Mouse (Mus musculus): ENCODE results near the gene Hspg2. TPM values are rescaled to one million over a fixed set of nuclear protein-coding genes. Genes with fewer than 3 reads are reported as not detected.
A peak's percentile ranks its signal among the peaks of the same experiment; 100 is the strongest.
"Not testable (repeated sequence)": the region's sequence is repeated elsewhere in the genome, so short reads cannot be mapped to it uniquely, and the experiment has no call there.

Hspg2 gene
- polyA plus RNA-seq, 1 experiment from 2014 or later: 4.1 TPM

DNA sequence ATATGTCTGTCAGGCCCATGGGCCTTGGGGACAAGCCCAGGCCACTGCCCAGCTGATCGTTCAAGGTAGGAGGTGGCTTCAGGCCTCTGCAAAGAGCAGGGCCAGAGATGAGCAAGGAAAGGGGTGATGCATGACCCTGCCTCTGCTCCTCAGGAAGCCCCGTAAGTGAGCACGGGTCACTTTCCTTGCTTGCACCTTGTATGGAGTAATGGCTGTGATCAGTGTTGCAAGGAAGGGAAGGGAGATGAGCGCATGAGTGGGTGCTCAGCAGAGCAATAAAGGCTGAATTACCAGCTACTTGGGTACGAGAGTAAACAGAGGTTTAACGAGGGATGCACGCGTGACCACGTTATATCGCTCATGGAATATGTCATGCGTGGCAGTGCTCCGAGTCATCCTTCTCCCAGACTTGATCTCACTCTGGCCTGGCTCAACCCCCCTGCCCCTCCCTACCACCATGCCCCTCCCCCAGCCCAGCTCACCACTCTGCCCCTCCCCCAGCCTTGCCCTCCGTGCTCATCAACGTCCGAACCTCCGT, 88.2 kb downstream of the Hspg2 start:
- no peak for DNase-seq (ENCODE audit: low spot score)

DNA sequence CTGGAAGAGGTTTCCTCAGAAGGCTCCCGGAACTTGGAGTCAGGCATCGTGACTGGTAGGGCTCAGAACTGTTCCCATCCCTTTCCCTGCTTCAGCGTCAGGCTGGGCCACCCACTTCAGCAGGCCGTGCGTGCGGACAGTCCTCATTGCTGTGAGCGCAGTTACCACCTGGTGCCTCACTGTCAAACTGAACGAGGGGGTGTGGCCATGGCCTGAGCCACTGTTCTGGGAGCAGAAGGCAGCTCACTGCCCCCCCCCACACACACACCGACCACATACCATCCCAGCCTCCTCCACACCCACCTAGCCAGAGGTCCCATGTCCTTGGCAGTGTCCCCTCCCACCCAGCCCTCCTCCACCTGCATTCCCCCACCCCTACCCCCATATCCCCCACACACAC, 101.3 kb downstream of the Hspg2 start:
- no peak for DNase-seq (ENCODE audit: low spot score)

GRCm38 (mm10) chr4:137574469-137574868, 105.9 kb downstream of the Hspg2 start, which contains the start of gene Ldlrad2:
TSS of gene Ldlrad2 (minus strand) at chr4:137574569.
- DNase-seq (ENCODE audit: low spot score): no peak

- no peak for DNase-seq (ENCODE audit: low spot score)
Measured at GRCm38 (mm10) chr4:137577486-137577885, 108.9 kb downstream of the Hspg2 start.

DNA sequence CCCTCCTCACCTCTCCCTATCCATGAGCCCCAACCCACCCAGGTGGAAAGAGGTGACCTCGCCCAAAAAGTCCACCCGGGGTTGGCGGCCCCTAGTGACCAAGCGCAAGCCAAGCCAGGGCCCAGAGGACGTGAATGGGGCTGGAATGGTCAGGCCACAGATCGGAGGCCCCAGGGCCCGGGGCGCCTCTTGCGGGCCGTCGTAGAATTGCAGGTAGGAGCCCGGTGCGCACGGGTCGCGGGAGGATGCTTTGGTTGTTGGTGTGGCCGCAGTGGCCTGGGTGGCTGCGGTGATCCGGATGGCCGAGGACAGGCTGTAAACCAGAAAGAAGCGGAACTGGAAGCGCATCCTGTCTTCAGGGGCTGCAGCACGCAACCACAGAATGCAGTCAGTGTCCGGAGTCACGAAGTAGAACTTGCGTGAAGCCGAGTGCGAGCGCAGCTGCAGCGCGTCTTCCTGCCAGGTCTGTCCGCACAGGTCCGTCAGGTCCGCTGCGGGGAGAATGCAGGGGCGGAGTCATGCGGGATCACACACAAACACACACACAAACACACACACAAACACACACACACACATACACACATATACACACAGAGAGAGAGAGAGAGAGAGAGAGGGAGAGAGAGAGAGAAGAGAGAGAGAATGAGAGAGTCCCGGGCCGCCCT, 109.7 kb downstream of the Hspg2 start:
- DNase-seq (ENCODE audit: low spot score): peak; percentile 34

GRCm38 (mm10) chr4:137579789-137580188, 111.2 kb downstream of the Hspg2 start:
- DNase-seq (ENCODE audit: low spot score): no peak

GRCm38 (mm10) chr4:137580299-137580698, 111.7 kb downstream of the Hspg2 start:
- no peak for DNase-seq (ENCODE audit: low spot score)

GRCm38 (mm10) chr4:137581815-137582214, 113.2 kb downstream of the Hspg2 start:
- peak; percentile 54 for DNase-seq (ENCODE audit: low spot score)

- not testable (repeated sequence) for DNase-seq (ENCODE audit: low spot score)
Measured at GRCm38 (mm10) chr4:137589095-137589494, 120.5 kb downstream of the Hspg2 start.

DNA sequence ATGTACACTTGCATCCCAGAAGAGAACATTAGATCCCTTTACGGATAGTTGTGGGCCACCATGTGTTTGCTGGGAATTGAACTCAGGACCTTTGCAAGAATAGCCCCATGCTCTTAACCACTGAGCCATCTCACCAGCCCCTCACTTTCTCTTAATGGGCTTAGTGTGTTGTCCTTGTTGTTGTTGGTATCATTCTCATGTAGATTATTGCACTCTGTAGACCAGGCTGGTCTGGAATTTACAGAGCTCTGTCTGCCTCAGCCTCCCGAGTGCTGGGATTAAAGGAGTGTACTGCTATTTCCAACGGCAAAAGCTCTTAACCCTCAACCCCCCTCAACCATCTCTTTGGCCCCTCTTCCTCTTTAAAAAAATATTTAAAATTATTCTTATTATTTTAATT, 121.0 kb downstream of the Hspg2 start:
- no peak for DNase-seq (ENCODE audit: low spot score)

DNA sequence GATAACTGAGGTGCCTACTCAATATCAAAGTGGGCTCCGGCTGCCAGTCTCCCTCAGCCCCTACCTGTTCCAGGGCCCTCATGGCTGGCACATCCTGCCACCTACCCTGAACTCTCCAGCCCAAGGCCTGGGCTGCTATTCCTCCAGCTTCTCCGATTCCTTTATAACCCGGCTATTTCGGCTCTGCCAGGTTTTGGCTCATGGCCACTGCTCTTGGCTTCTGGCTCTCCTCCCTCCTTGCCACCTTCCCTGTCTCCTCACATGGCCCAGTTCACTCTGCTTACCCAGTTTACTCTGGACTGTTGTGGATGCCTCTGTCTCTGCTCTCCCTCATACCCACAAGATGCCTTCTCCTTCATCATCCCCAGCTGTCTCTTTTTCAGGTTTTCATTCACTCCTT, 122.4 kb downstream of the Hspg2 start:
- DNase-seq (ENCODE audit: low spot score): no peak

GRCm38 (mm10) chr4:137593601-137594495, 125.3 kb downstream of the Hspg2 start, which contains the start of gene Usp48:
TSS of gene Usp48 (plus strand) at chr4:137593755.
- DNase-seq (ENCODE audit: low spot score): peak; percentile 99

DNA sequence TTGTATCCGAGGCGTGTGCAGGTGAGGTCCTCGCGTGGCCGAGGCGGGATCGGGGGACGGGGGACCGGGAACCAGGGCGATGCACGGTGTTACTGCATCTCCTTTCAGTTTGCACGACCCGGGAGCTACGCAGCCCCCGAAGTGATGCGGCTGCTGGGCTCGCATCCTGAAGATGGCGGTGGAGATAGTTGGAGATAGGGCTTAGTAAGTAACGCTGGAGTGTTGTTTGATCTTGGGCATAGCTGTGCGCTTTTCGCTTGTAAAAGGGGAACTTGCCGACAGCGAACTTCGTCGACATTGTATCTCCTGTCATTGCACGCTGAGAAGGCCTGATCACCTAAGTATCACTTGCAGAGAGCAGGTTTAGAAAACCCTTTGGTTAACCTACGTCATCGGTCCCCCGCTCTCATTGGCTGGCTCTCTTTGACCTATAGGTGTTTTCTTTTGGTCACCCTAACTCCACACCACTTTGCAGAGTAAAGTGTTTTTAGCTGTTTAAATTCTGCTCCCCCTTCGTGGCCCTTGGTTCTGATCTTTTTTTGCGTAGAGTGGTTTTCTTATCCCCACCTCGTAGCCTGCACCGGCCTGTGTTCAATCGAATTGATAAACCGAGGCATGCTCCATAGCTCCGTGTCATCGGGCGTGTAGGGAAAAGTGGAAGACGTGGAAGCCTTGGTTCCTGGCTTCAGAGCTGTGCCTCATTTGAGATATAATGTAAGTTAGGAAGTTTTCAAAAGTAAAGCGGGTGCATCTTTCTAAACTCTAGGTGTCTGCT, 126.1 kb downstream of the Hspg2 start:
- DNase-seq (ENCODE audit: low spot score): peak; percentile 66

DNA sequence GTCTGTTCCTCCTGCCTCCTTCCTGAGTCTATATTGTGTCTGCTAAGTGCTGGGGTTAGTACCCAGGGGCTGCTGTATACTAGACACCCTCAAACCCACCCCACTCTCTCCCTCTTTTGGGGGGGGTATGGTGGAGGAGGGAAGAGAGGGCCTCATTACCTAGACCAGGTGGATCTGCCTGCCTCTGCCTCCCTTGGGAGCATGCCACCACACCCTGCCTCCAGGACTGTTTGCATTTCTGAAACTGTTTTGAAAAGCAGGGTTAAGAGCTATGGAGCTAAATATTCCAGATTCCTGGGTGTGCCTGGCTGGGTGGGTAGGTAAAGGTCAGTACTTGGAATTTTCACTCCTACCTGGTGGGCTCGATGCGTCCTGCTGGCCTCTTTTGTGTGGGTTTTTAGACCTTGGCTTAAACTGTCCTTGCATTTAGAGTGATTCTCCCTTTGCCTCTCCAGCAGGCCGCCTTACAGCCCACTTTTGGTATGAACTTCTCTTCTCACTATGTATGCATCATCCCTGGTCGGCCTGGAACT, 128.6 kb downstream of the Hspg2 start:
- no peak for DNase-seq (ENCODE audit: low spot score)

DNA sequence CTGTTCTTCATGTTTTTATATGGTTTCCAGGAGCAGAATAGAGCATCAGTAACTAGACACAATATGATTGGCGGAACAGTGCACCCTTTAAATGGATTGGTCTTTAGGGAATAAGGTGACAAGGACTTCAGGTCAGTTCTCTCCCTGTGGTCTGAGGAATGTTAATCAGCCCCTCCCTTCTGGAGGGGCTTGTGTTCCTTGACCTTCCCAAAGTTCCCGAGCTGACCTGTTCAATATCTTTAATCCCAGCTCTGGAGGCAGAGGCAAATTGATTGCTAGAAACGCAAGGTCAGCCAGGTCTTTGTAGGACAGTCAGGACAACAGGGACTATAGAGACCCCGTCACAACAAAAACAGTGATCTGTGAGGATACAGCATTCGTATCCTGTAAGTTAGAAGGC, 130.0 kb downstream of the Hspg2 start:
- no peak for DNase-seq (ENCODE audit: low spot score)

DNA sequence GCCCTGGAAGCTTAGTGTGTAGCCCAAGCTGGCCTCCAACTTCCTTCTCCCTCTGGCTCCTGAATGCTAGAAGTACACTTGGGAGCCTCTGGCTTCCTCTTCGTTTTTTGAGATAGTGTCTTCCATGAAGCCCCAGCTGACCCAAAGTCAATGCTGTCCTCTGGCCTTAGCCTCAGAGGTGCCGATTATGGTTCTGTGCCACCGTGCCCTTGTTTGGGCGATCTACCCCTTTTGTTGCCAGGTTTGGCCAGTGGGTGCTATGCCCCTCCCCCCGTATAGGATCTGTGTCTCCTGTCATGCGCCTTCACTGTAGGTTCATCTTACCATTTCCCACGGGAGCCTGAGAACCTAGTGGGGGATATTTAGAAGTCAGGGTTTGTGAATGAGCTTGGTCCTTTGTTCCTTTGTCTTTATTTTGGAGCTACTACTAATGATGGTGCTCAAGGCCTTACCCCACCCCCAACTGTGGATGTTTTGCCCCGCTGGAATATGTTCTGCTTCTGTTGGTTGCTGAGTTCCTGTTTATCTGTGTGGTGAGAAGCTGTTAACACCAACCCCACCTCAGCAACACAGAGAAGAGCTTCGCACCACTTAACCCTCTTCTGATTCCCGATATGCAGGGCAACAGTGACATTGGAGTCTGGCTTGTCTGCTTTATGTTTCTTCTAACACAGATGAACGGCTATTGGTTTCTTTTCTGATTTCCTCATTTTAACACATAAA, 135.0 kb downstream of the Hspg2 start:
- peak; percentile 35 for DNase-seq (ENCODE audit: low spot score)

DNA sequence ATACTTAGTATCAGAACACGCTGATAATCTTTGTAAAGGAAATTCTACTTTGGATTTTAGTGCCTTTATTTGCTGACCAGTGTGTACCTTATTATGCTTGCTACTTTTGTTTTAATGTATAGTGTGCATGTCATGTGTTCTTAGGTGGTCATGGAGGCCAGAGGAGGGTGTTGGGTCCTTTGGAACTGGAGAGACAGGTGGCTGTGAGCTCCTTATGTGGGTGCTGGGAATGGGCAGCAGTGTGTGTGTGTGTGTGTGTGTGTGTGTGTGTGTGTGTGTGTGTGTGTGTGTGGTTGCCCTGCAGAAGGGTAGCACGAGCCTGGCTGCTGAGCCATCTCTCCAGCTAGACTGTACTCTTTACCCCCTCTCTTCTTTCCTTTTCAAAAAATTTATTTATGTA, 138.5 kb downstream of the Hspg2 start:
- DNase-seq (ENCODE audit: low spot score): no peak

DNA sequence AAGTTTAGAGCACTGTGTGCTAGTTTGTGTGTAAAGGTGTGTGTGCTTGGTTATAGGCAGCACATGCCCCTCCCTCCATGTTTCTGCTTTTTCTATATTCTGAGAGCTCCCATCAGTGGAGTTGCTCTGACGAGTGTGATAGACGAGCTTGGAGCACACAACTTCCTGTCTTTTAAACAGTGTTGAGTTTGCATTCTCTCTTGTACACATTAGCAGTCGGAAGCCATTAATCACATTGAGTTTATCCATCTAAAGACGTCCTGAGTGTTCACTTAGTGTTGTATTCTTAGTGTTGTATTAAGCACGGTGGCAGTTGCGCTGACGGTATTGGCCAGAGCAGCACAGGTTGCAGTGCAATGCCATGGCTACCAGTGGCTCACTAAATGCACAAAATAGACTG, 140.7 kb downstream of the Hspg2 start:
- no peak for DNase-seq (ENCODE audit: low spot score)

DNA sequence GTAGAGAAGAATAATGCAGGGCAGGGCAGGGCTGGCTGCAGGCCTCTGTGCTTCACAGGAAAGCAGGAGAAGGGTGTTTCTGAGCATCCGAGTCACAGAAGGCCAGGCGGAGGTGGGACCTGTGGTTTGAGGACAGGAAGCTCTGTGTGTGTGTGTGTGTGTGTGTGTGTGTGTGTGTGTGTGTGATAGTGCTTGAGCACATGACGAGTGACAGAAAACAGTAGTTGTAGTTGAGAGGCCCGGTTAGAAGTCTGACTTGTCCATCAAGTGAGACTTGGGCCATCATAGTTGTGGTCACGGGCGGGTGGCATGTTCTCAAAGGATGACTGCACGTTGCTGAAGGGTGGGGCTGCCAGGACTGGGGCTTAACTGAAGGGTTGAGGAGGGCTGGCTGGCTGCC, 141.1 kb downstream of the Hspg2 start:
- DNase-seq (ENCODE audit: low spot score): peak; percentile 49

GRCm38 (mm10) chr4:137610256-137610655, 141.7 kb downstream of the Hspg2 start:
- DNase-seq (ENCODE audit: low spot score): no peak

All from thymus, postnatal 0 days (tissue).